Mouse (Mus musculus) lung, postnatal 0 days (tissue): Measurements from ENCODE around the gene Abcg5. TPM values are rescaled to one million over a fixed set of nuclear protein-coding genes. Genes with fewer than 3 reads are reported as not detected.
A peak's percentile ranks its signal among the peaks of the same experiment; 100 is the strongest.

Source experiments
- ATAC-seq: fragments of 200-750 bp; cut with Nextera tagmentation; 2 replicates; pipeline ENCODE4 v1.8.0; 2017; ENCODE audit warnings: moderate library complexity
- DNase-seq: peaks from one replicate; pipeline ENCODE4 v3.0.0-alpha.2; 2016; ENCODE audit warnings: low spot score
- H3K27ac ChIP-seq: fragments of 300-500 bp; sonication (generic); 2 replicates; pipeline ENCODE4 v1.5.1; 2014; ENCODE audit warnings: antibody characterized with exemption, mild to moderate bottlenecking, low read length, mixed read lengths
- H3K27me3 ChIP-seq: fragments of 300-500 bp; sonication (generic); replicated peaks from 2 replicates; pipeline ENCODE4 v1.6.1; 2014; ENCODE audit warnings: low read length, mixed read lengths; ENCODE audit not compliant: insufficient read depth
- H3K36me3 ChIP-seq: fragments of 300-500 bp; sonication (generic); 2 replicates; pipeline ENCODE4 v1.6.1; 2014; ENCODE audit warnings: low read length, mixed read lengths; ENCODE audit not compliant: insufficient read depth
- H3K4me1 ChIP-seq: fragments of 300-500 bp; sonication (generic); 2 replicates; pipeline ENCODE4 v1.6.1; 2014; ENCODE audit warnings: antibody characterized with exemption, low read depth, low read length, mixed read lengths; ENCODE audit not compliant: insufficient read depth
- H3K4me2 ChIP-seq: fragments of 300-500 bp; sonication (generic); replicated peaks from 2 replicates; pipeline ENCODE4 v1.6.1; 2014; ENCODE audit warnings: low read depth, mild to moderate bottlenecking, low read length, moderate library complexity, mixed read lengths
- H3K4me3 ChIP-seq: fragments of 300-500 bp; sonication (generic); 2 replicates; pipeline ENCODE4 v1.5.1; 2014; ENCODE audit warnings: low read depth, low read length
- H3K9ac ChIP-seq: fragments of 300-500 bp; sonication (generic); replicated peaks from 2 replicates; pipeline ENCODE4 v1.6.1; 2014; ENCODE audit warnings: low read depth, mild to moderate bottlenecking
- H3K9me3 ChIP-seq: fragments of 300-500 bp; sonication (generic); 2 replicates; pipeline ENCODE4 v1.6.1; 2016; ENCODE audit warnings: low read length, mixed read lengths
- CTCF ChIP-seq: IDR thresholded peaks from 2 replicates; pipeline ENCODE4 v1.5.1; 2016; ENCODE audit warnings: antibody characterized with exemption, mild to moderate bottlenecking
- EP300 ChIP-seq: IDR thresholded peaks from 2 replicates; pipeline ENCODE4 v1.6.1; 2016; ENCODE audit warnings: antibody characterized with exemption, mild to moderate bottlenecking, control low read depth
- WGBS: fragments of 180-500 bp; shearing (Covaris S2); extraction: QIAGEN DNeasy Blood & Tissue Kit; methylation state at CpG from one replicate; pipeline ENCODE4 v1.1.7; 2014; 5-methylcytosine and 5-hydroxymethylcytosine counted together
- polyA plus RNA-seq: library from polyadenylated mRNA; unstranded; fragments of >200 nt; fragmentation: Nextera tagmentation; extraction: Ambion mirVana; gene quantifications from 2 replicates; pipeline ENCODE4 v1.2.1, GENCODE M21; 2015

Gene Abcg5
- polyA plus RNA-seq, 1 experiment from 2014 or later: 0.61 TPM

GRCm38 (mm10) chr17:84656205-84656604, 26.6 kb downstream of the Abcg5 start:
- no peak overlapping the region for H3K27ac ChIP-seq
- H3K9ac ChIP-seq: no peak overlapping the region
- ATAC-seq (no peak), DNase-seq (no peak)
- no peaks in the 10 kb centered on the region for H3K27me3 ChIP-seq
- H3K9me3 ChIP-seq: no peaks in the 10 kb centered on the region
- no peaks in the 10 kb centered on the region for H3K4me1 ChIP-seq
- TF ChIP-seq CTCF (no peak), EP300 (no peak)
- H3K4me3 ChIP-seq: no peak overlapping the region
- WGBS: 67% methylated on average over 5 of the region's 5 CpGs
- H3K36me3 ChIP-seq: no peaks in the 10 kb centered on the region
- no peak overlapping the region for H3K4me2 ChIP-seq

- no peak overlapping the region for H3K27ac ChIP-seq
- H3K9ac ChIP-seq: no peak overlapping the region
- TF ChIP-seq EP300 (no peak), CTCF (no peak)
- no peak for DNase-seq
- 87% methylated on average over 9 of the region's 9 CpGs for WGBS
- H3K9me3 ChIP-seq: no peaks in the 10 kb centered on the region
- no peaks in the 10 kb centered on the region for H3K36me3 ChIP-seq
- no peak overlapping the region for H3K4me2 ChIP-seq
- ATAC-seq: no peak
- H3K4me1 ChIP-seq: 0 out of 2 replicates have a peak, but pooled peaks cover 3% of the 10 kb centered on the region
- H3K4me3 ChIP-seq: no peak overlapping the region
- no peaks in the 10 kb centered on the region for H3K27me3 ChIP-seq
Observed at GRCm38 (mm10) chr17:84653544-84653943, 29.3 kb downstream of the Abcg5 start.

- DNase-seq (no peak), ATAC-seq (peak; percentile 38; the same call in 1 of the 2 replicates)
- no peaks in the 10 kb centered on the region for H3K27me3 ChIP-seq
Observed at GRCm38 (mm10) chr17:84650302-84651017, 32.4 kb downstream of the Abcg5 start.

DNA sequence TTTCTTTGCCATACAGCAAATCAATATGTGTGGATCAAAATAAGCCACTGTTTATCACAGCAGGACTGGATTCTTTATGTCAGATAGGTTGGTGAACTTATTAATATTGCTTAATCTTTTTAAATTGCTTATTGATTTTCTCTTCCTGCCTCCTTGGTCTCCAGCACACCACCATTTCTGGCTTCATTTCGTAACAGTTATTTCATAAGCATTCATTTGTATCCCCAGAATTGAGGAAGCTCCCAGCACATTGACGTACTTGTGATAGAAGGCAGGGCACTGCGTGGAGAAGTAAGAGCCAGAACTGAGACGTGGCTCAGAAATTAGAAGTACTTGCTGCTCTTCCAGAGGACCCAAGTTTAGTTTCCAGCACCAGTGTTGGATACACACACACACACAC, 35.2 kb downstream of the Abcg5 start:
- Histone ChIP-seq H3K4me2 (no peak overlapping the region), H3K9me3 (no peaks in the 10 kb centered on the region), H3K4me3 (no peak overlapping the region), H3K27ac (no peak overlapping the region), H3K36me3 (no peaks in the 10 kb centered on the region), H3K9ac (no peak overlapping the region), H3K4me1 (0 out of 2 replicates have a peak, but pooled peaks cover 3% of the 10 kb centered on the region), H3K27me3 (no peaks in the 10 kb centered on the region)
- ATAC-seq (no peak), DNase-seq (peak; percentile 42)
- TF ChIP-seq CTCF: no peak
- TF ChIP-seq EP300: no peak
- 64% methylated on average over 4 of the region's 4 CpGs for WGBS

More at GRCm38 (mm10) chr17:84650302-84651017, 32.4 kb downstream of the Abcg5 start:
- H3K36me3 ChIP-seq: no peaks in the 10 kb centered on the region
- no peak overlapping the region for H3K4me3 ChIP-seq
- H3K9ac ChIP-seq: no peak overlapping the region
- 56% methylated on average over 9 of the region's 9 CpGs for WGBS
- 0 out of 2 replicates have a peak, but pooled peaks cover 3% of the 10 kb centered on the region for H3K4me1 ChIP-seq
- no peak overlapping the region for H3K27ac ChIP-seq
- no peak for TF ChIP-seq CTCF
- no peak for TF ChIP-seq EP300
- no peak overlapping the region for H3K4me2 ChIP-seq
- no peaks in the 10 kb centered on the region for H3K9me3 ChIP-seq

DNA sequence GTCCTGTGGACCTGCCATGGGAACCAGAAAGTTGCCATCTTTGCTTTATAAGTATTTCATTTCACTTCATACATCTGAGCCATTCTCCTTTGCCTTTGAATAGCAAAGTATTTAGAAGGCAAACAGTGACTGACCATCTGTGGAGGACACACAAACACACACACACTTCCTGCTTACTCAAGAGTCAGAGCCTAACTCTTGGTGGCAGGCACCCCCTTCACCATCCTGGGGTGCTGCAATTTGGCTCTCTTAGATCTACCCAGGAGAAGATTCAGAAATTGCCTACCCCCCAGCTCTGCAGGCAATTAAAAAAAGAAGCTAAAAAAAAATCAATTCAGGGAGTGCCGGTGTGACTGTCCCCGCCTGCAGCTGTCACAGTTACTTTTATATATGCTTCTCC, 36.3 kb downstream of the Abcg5 start:
- TF ChIP-seq CTCF (no peak), EP300 (no peak)
- ATAC-seq: no peak
- 77% methylated on average over 2 of the region's 2 CpGs for WGBS
- Histone ChIP-seq H3K9ac (no peak overlapping the region), H3K27me3 (no peaks in the 10 kb centered on the region), H3K27ac (no peak overlapping the region), H3K36me3 (no peaks in the 10 kb centered on the region), H3K4me2 (no peak overlapping the region), H3K4me1 (0 out of 2 replicates have a peak, but pooled peaks cover 3% of the 10 kb centered on the region), H3K9me3 (no peaks in the 10 kb centered on the region), H3K4me3 (no peak overlapping the region)
- DNase-seq: no peak

DNA sequence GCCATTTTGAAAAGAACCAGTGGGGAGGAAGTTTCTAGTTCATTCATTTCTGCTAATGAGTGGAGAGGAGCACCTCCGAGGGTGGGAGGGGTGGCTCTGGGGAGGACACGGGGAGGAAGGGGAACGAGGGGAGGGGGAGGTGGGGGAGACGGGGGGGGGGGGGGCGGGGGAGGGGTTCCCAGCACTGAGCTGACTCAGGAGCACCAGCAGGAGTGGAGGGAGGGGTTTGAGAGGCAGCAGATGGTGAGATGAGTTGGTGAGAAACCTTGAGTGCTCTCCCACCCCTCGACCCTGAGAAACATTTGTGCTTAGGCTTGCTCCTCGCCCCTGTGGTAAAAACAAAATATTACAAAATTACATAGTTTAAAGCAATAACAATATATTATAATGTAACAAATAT, 36.9 kb downstream of the Abcg5 start:
- no peaks in the 10 kb centered on the region for H3K27me3 ChIP-seq
- 26% methylated on average over 3 of the region's 7 CpGs for WGBS
- H3K36me3 ChIP-seq: no peaks in the 10 kb centered on the region
- H3K4me2 ChIP-seq: no peak overlapping the region
- TF ChIP-seq CTCF (no peak), EP300 (no peak)
- H3K9me3 ChIP-seq: no peaks in the 10 kb centered on the region
- DNase-seq (no peak), ATAC-seq (no peak)
- H3K4me3 ChIP-seq: no peak overlapping the region
- H3K9ac ChIP-seq: no peak overlapping the region
- 0 out of 2 replicates have a peak, but pooled peaks cover 3% of the 10 kb centered on the region for H3K4me1 ChIP-seq
- H3K27ac ChIP-seq: no peak overlapping the region
